Mouse (Mus musculus): ENCODE results near the gene Cryba1. TPM values are rescaled to one million over a fixed set of nuclear protein-coding genes. Genes with fewer than 3 reads are reported as not detected.

The Cryba1 gene
- polyA plus RNA-seq, 1 experiment, result not detected

GRCm38 (mm10) chr11:77728587-77728986, 3.5 kb upstream of the Cryba1 start:
- TF ChIP-seq CTCF (IDR thresholded peaks at IDR 0.05; ENCODE audit: extremely low read depth, insufficient read depth, low read length), result no peak
- no peak for TF ChIP-seq POLR2A (IDR thresholded peaks at IDR 0.05; ENCODE audit: extremely low read depth, insufficient read depth, low read length)
- H3K4me3 ChIP-seq (ENCODE audit: insufficient read depth, low read length), result no peak overlapping the region
- no peak overlapping the region for H3K27ac ChIP-seq (ENCODE audit: insufficient read depth, low read length)
- no peaks in the 10 kb centered on the region for H3K4me1 ChIP-seq (ENCODE audit: control insufficient read depth, insufficient read depth, low read length)

GRCm38 (mm10) chr11:77724766-77725165, 317 bp downstream of the Cryba1 start:
- Histone ChIP-seq H3K4me1 (ENCODE audit: control insufficient read depth, insufficient read depth, low read length) (no peaks in the 10 kb centered on the region), H3K27ac (ENCODE audit: insufficient read depth, low read length) (no peak overlapping the region), H3K4me3 (ENCODE audit: insufficient read depth, low read length) (no peak overlapping the region)
- TF ChIP-seq POLR2A (IDR thresholded peaks at IDR 0.05; ENCODE audit: extremely low read depth, insufficient read depth, low read length) (no peak), CTCF (IDR thresholded peaks at IDR 0.05; ENCODE audit: extremely low read depth, insufficient read depth, low read length) (no peak)

GRCm38 (mm10) chr11:77721389-77721788, 3.7 kb downstream of the Cryba1 start:
- H3K27ac ChIP-seq (ENCODE audit: insufficient read depth, low read length), result no peak overlapping the region
- no peak overlapping the region for H3K4me3 ChIP-seq (ENCODE audit: insufficient read depth, low read length)
- H3K4me1 ChIP-seq (ENCODE audit: control insufficient read depth, insufficient read depth, low read length), result no peaks in the 10 kb centered on the region
- no peak for TF ChIP-seq CTCF (IDR thresholded peaks at IDR 0.05; ENCODE audit: extremely low read depth, insufficient read depth, low read length)
- TF ChIP-seq POLR2A (IDR thresholded peaks at IDR 0.05; ENCODE audit: extremely low read depth, insufficient read depth, low read length), result no peak

GRCm38 (mm10) chr11:77719055-77719454, 6.0 kb downstream of the Cryba1 start:
- no peak overlapping the region for H3K4me3 ChIP-seq (ENCODE audit: insufficient read depth, low read length)
- H3K27ac ChIP-seq (ENCODE audit: insufficient read depth, low read length), result no peak overlapping the region
- no peak for TF ChIP-seq CTCF (IDR thresholded peaks at IDR 0.05; ENCODE audit: extremely low read depth, insufficient read depth, low read length)
- TF ChIP-seq POLR2A (IDR thresholded peaks at IDR 0.05; ENCODE audit: extremely low read depth, insufficient read depth, low read length), result no peak

DNA sequence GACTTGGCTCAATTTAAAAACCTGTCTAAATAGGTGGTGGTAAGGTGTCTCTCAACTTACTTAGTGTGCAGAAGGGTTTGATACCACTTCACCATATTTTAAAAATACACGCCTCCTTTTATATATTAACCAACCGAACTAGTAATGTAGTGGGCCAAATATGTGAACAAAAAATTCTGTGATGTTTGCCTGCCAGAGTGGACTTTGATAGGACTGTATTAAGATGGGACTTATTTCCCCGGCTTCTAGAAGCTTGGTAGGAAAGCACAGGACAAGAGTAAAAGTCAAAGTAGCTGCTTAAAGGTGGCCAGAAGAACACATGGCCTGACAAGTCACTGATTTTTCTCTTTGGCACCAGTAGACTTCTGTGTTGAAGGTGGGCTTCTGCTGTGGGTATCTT, 11.3 kb downstream of the Cryba1 start:
- Histone ChIP-seq H3K4me3 (ENCODE audit: insufficient read depth, low read length) (no peak overlapping the region), H3K4me1 (ENCODE audit: control insufficient read depth, insufficient read depth, low read length) (peaks cover 2% of the 10 kb centered on the region; the same call in 1 of the 2 replicates), H3K27ac (ENCODE audit: insufficient read depth, low read length) (no peak overlapping the region)
- no peak for TF ChIP-seq CTCF (IDR thresholded peaks at IDR 0.05; ENCODE audit: extremely low read depth, insufficient read depth, low read length)
- no peak for TF ChIP-seq POLR2A (IDR thresholded peaks at IDR 0.05; ENCODE audit: extremely low read depth, insufficient read depth, low read length)

More at GRCm38 (mm10) chr11:77719055-77719454, 6.0 kb downstream of the Cryba1 start:
- H3K4me1 ChIP-seq (ENCODE audit: control insufficient read depth, insufficient read depth, low read length), result no peaks in the 10 kb centered on the region

DNA sequence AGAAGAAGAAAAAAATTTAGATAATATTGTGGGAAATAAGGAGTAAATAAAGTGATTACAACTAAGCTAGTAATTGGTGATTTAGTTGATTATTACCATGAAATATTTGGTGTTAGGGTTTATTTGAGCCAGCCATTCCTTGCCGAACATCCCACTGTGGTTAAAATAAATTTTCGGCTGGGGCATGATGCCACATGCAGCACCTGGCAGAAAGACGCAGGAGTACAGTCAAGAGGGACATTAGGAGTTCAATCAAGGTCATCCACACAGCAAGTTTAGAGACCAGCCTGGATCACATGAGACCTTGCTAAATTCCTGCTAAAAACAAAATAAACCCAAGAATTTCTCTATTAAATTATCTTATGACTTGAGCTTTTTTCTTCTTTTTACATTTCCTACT, 16.0 kb downstream of the Cryba1 start:
- Histone ChIP-seq H3K4me1 (ENCODE audit: control insufficient read depth, insufficient read depth, low read length) (peaks cover 2% of the 10 kb centered on the region; the same call in 1 of the 2 replicates), H3K27ac (ENCODE audit: insufficient read depth, low read length) (no peak overlapping the region), H3K4me3 (ENCODE audit: insufficient read depth, low read length) (no peak overlapping the region)
- TF ChIP-seq POLR2A (IDR thresholded peaks at IDR 0.05; ENCODE audit: extremely low read depth, insufficient read depth, low read length), result no peak
- no peak for TF ChIP-seq CTCF (IDR thresholded peaks at IDR 0.05; ENCODE audit: extremely low read depth, insufficient read depth, low read length)

DNA sequence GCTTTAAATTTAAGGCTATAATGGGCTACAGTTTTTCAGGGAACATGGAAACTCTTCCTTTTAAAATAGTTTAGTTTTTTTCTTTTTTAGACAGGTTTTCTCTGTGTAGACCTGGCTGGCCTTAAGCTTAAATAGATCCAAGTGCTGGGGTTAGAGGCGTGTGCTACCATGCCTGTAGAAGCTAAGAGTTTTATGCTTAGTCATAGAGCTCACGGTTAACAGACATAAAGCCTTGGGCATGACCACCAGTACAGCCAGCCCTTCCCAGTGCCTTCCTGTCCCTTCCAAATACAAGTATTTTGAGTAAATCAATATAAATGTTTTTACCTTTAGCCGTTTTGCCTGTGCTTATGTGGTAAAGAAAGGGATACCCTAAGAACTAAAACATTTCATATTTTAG, 19.2 kb downstream of the Cryba1 start:
- TF ChIP-seq CTCF (IDR thresholded peaks at IDR 0.05; ENCODE audit: extremely low read depth, insufficient read depth, low read length) (no peak), POLR2A (IDR thresholded peaks at IDR 0.05; ENCODE audit: extremely low read depth, insufficient read depth, low read length) (no peak)
- Histone ChIP-seq H3K4me3 (ENCODE audit: insufficient read depth, low read length) (no peak overlapping the region), H3K27ac (ENCODE audit: insufficient read depth, low read length) (no peak overlapping the region)

GRCm38 (mm10) chr11:77697232-77697631, 27.9 kb downstream of the Cryba1 start:
- Histone ChIP-seq H3K4me3 (ENCODE audit: insufficient read depth, low read length) (no peak overlapping the region), H3K4me1 (ENCODE audit: control insufficient read depth, insufficient read depth, low read length) (peaks cover 3% of the 10 kb centered on the region; the same call in 1 of the 2 replicates), H3K27ac (ENCODE audit: insufficient read depth, low read length) (no peak overlapping the region)
- TF ChIP-seq POLR2A (IDR thresholded peaks at IDR 0.05; ENCODE audit: extremely low read depth, insufficient read depth, low read length) (no peak), CTCF (IDR thresholded peaks at IDR 0.05; ENCODE audit: extremely low read depth, insufficient read depth, low read length) (no peak)

More for the DNA sequence above, 19.2 kb downstream of the Cryba1 start:
- H3K4me1 ChIP-seq (ENCODE audit: control insufficient read depth, insufficient read depth, low read length), result peaks cover 2% of the 10 kb centered on the region; the same call in 1 of the 2 replicates

- no peak for TF ChIP-seq POLR2A (IDR thresholded peaks at IDR 0.05; ENCODE audit: extremely low read depth, insufficient read depth, low read length)
- no peak for TF ChIP-seq CTCF (IDR thresholded peaks at IDR 0.05; ENCODE audit: extremely low read depth, insufficient read depth, low read length)
- Histone ChIP-seq H3K27ac (ENCODE audit: insufficient read depth, low read length) (no peak overlapping the region), H3K4me3 (ENCODE audit: insufficient read depth, low read length) (no peak overlapping the region), H3K4me1 (ENCODE audit: control insufficient read depth, insufficient read depth, low read length) (peaks cover 3% of the 10 kb centered on the region; the same call in 1 of the 2 replicates)
Observed at GRCm38 (mm10) chr11:77693026-77693425, 32.1 kb downstream of the Cryba1 start.

- Histone ChIP-seq H3K4me3 (ENCODE audit: insufficient read depth, low read length) (peak overlapping the region; percentile 62), H3K27ac (ENCODE audit: insufficient read depth, low read length) (peak overlapping the region; percentile 95; the same call in 1 of the 2 replicates), H3K4me1 (ENCODE audit: control insufficient read depth, insufficient read depth, low read length) (no peaks in the 10 kb centered on the region)
- TF ChIP-seq CTCF (IDR thresholded peaks at IDR 0.05; ENCODE audit: extremely low read depth, insufficient read depth, low read length) (no peak), POLR2A (IDR thresholded peaks at IDR 0.05; ENCODE audit: extremely low read depth, insufficient read depth, low read length) (no peak)
Observed at GRCm38 (mm10) chr11:77687541-77688131, 37.4 kb downstream of the Cryba1 start.
